Mouse (Mus musculus) kidney, adult 9 months (tissue): ENCODE results near the gene Frmd4b.
A peak's percentile ranks its signal among the peaks of the same experiment; 100 is the strongest.
"Not testable (repeated sequence)": the region's sequence is repeated elsewhere in the genome, so short reads cannot be mapped to it uniquely, and the experiment has no call there.

Experiments
- DNase-seq: peaks from one replicate; pipeline ENCODE4 v3.0.0; 2022

The Frmd4b gene

DNA sequence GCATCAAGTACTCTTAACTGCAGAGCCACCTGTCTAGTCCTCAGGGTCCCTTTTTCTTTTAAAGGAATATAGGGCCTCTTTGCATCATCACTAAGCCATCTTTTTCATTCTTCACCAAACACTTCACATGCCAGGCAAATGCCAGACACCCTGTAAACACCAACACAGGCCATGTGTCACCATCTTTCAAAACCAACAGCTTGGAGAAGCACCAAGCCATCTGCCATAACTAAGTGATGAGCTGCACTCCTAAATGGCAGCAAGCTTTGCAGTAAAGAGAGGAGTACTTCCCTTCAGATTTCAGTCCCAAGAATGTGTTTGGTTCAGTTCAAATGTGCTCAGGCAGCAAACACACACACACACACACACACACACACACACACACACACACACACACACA lies 154.9 kb downstream of the Frmd4b start:
- no peak for DNase-seq

DNA sequence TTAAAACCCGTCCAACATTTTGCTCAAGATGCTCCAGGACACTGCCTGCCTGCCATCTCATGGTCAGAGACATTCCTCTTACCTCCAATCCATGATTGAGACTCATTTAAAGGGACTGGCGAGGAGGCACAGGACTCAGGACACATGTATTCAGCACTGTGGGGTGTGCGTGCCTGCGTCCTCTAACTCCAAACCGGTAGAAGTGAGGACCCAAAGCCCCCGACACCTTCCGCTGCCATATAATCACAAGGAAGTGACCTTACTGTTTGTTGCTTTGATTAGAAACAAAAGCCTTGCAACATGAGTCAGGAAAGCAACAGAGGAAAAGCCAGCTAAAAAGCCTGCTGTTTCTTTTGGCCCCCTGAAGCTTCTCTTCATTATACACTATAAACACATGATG lies 158.2 kb downstream of the Frmd4b start:
- DNase-seq, result no peak

DNA sequence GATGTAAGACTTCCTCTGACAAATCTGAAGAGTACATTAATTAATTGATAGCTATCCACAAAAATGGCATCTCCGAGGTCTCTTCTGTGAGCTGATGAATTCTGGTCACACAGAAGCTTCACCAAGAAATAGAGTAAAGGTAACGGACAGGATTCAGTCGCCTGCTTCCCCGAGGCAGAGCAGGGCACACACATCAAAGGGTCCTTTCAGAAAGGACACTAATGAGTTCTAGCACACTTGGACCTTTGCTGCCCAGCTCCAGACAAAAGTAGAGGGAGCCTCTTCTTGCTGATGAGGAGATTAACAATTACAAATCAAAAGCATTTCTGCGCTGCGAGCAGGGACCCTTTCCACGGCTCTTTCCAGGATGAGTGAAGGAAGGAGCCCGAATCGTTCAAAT lies 159.0 kb downstream of the Frmd4b start:
- no peak for DNase-seq

DNA sequence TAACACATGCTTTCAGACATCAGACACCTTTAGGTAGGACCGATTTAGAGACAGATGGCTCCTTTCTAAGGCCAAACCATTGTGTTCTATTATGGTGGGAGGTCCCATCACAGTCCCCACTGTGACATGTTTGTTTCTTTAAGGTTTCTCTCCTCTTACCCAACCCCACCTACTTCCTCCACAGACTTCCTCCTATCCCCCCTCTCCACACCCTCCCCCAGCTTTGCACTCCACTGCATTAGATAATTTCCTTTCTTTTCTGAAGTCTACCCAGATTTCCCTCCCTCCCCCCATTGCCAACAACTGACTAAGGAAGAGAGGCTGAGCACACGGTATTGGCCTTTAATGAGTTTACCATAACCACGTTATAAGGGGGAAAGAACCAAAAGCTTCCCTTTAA lies 159.4 kb downstream of the Frmd4b start:
- peak; percentile 51 for DNase-seq

DNA sequence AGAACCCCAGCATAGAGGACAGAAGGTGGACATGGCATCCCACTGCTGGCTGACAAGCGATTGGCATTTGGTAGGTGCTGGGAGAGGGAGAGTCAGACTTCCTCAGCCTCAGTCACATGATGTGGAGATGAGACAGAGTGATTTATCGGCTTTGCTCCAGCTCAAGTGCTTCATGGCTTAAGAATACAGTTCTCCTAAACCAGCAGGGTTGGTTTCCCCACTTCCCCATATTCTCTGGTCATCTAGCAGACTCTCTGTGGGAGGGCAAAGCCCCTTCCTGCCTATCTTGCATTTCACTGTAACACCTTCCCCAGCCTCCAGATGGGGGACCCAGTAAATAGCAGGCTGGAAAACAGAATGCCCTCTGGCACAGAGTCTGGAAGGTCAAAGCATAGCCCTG lies 160.1 kb downstream of the Frmd4b start:
- DNase-seq, result peak; percentile 58

DNA sequence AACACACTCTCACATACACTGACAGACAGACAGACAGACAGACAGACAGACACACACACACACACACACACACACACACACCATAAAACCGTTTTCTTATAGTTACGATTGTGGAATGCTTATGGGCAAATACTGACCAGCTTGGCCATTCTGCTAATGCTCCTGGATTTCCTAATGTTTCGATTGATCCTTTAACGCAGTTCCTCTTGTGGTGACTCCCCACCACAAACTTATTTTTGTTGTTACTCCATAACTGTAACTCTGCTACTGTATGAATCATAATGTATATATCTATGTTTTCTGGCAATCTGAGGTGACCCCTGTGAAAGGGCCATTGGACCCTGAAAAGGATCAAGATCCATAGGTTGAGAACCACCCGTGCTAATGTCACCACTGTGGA lies 165.1 kb downstream of the Frmd4b start:
- no peak for DNase-seq

DNA sequence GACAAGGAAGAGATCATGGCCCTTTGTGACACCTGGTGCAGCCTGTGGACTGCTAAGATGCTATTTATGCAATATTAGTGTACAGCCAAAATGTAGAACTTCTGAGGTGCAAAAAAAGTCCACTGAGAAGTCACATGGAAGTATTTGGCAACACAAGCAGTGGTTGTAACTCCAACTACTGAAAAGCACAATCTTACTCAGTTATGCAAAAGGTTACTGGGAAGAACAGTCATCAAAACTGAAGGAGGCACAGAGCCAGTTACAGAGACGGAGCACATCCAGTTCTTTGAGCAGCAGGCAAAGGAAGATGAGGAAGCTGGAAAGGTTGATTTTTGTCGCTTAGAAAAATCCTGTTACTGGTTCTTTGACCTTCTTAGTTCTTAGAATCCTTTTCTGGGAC lies 167.5 kb downstream of the Frmd4b start:
- peak; percentile 74 for DNase-seq

DNA sequence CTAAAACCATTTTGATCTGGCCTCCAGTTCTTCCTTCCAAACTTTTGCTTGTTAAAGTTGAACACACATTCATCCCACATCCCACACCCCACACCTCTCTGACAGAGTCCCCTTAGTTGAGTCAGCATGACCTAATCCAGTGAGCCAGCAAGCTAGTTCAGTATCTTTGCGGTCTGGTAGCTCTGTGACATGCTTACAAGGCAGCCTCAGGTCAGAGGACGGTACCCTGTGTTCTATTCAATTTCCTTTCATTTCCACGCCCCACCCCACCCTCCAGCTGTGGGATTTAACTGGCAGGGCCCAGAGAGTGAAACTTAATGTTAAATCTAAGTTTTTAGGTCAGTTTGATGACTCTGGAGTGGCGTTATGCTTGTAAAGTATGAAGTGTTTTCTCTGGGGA lies 170.3 kb downstream of the Frmd4b start:
- DNase-seq, result peak; percentile 97

DNA sequence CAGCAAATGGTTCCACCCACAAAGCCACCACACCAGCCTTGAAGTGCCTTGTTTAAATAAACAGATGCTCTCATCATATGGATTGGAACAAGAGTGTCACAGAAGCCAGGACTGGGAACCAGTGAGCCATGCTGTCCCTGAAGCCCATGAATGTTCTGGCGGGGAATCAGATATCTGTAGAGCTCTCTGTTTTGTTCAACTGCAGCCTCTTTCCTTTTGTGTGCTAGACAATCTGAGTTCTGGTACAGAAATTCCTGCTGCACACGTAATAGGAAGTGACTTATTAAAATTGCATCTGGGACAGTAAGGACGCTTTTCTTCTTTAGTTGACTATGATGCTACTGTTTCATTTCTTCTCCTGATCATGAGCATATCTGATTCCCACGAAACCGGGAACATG lies 173.2 kb downstream of the Frmd4b start:
- DNase-seq, result no peak

DNA sequence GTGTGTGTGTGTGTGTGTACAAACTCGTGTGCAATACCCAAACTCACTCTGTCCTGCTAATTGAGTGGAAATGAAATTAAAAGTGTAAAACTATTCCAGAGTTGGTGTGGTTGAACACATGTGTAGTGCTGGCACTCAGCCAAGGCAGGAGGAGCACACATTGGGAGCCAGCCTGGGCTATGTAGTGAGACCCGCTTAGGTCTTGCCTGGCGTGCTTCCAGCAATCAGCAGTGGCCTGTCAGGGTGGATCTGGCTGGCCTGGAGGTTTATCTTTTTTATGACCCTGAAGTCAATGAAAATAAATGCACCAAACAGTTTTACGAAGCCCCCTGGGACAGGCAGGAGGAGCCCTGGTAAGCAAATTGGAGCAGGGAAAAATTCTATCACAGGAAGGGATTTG lies 173.8 kb downstream of the Frmd4b start:
- DNase-seq, result no peak

DNA sequence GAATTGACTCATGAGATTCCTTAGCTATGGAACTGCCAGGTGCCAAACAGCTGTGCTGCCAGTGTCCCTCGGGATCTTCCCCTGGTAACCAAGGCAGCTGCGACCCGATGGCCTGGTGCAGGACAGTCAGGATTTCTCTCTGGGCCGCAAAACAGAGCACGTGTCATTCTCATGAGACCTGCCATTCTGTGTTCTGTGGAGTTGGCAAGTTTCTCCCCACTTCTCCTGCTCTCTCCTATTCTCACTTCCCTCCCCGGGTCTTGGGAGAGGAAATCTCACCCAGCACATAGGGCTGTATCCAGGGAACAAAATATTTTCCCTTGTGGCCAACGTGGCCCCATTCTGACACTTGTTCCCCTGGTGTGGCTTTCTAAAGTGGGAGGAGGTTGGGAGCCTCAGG lies 176.0 kb downstream of the Frmd4b start:
- DNase-seq, result no peak

DNA sequence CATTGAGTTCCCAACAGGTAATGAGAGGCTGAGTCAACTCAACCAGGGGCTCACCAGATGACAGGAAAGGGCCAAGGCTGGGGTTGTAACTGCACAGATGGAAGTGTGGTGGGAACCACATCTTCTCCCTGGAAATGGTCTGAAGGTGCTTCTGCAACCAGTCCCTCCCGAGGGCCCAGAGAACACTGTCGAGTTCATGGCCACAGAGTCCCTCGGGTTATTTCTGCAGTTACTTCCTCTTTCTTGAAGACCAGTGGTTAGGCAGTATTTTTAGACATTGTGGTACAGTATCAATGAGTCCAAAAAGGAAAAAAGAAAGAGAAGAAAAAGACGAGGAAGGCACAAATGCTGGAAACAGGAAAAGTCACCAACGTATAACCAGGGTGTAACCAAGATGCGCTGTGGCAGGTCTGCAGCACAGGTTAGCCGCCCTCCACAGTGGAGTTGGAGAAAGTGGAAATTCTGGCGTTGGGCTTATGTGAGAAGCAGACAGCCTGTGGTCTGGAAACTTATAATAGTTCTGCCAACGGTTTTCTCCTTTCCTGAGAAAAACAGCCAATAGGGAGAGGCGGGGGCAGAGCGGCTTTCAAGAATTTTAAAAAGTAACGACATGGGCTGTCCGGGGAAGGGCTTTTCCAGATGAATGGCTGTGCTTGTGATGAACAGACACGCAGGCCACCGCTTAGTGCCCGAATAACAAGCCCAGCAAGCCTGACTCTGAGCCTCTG lies 178.3 kb downstream of the Frmd4b start:
- peak; percentile 44 for DNase-seq

DNA sequence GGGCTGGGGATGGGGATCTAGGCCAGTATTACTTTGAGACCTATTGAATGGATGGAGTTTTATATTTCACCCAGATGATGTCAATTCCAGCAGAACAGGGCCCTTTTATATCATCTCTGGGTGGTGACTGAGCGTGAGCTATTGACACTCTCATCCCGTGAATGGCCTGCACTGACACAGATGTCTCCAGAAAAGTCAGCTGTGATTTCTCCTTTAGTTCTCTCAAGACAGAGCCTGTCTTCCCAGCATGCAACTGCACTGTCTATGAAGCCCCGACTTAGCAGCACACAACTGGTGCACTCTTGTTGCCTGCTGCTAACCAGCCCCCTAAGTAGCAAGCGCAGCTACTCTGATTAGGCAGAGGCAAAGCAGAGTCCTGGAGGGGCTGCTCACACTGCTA lies 182.6 kb downstream of the Frmd4b start:
- DNase-seq, result no peak

DNA sequence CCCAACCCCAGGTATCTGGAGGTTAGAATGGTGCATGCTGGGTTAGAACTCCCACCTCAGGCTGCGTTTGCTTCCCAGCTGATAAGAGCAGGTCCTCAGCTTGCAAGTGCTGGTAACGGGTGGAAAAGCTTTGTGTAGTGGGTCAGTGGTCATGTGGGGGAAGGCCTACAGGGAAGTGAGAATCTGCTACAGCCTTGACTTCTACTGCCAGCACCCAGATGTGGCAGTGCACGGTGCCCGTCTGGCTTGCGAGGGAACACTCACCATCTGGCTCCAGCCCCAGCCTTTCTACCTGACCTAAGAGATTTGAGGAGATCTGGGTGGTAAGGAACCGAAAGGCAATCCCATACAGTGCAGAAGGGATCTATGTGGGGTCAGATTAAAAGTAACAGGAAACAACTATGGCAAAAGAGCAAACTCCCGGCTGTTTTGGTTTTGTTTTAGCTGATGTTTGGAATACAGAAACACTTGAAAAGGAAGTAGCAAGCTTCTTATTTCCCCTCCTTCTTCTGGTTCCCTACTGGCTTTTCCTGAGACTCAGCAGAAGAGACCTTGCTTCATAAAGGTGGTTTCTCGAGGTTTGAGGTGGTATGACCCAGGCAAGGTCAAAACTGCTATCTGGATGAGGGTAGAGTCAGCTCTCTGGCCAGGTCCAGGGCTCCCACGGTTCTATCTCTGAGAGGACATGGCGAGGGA lies 185.9 kb downstream of the Frmd4b start:
- DNase-seq, result peak; percentile 27

DNA sequence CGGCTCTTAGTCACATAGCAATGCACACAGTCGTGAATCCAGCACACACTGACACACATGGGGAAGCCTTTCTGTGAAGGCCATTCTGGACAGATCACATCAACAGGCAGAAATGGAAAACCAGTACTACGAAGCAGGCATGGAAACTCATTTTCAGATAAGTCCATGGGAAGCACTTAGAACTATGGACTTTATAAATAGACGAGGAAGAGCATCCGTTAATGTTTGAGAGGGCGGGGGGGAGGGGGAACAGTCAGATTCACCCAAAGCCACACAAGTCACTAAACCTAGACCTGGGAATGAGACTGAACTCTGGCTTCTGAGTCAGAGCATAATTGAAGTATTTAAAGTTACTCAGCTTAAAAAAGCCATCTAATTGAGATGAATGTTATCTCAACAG lies 186.8 kb downstream of the Frmd4b start:
- peak; percentile 24 for DNase-seq

DNA sequence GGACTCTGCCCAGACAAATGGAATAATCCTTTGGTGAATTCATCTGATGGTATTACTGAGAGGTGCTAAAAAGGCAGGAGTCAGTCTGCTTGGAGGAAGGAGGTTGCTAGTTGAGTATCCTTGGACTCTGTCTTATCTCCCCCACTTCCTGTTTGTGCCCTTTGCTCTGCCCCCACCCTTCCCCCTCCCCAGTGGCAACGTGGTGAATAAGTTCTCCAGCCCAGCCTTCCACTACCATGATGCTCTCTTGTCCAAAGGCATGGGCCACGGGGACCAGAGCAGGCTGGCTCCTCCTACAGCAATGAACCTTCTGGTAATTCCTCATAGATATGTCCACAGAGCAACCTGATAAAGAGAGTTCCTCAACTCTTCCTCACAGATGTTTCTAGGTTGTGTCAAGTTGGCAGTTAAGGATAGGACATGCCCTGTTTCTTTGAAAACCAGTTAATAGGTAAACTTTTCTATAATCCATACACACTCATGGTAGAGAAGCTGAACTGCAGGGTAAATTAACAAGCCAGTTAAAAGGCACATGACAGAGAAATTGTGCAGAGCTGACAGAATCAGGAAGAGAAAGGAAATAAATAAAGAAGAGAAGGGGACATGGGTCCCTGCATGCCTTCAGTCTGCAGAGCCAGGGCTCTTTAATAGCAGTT lies 187.5 kb downstream of the Frmd4b start:
- DNase-seq, result peak; percentile 52

DNA sequence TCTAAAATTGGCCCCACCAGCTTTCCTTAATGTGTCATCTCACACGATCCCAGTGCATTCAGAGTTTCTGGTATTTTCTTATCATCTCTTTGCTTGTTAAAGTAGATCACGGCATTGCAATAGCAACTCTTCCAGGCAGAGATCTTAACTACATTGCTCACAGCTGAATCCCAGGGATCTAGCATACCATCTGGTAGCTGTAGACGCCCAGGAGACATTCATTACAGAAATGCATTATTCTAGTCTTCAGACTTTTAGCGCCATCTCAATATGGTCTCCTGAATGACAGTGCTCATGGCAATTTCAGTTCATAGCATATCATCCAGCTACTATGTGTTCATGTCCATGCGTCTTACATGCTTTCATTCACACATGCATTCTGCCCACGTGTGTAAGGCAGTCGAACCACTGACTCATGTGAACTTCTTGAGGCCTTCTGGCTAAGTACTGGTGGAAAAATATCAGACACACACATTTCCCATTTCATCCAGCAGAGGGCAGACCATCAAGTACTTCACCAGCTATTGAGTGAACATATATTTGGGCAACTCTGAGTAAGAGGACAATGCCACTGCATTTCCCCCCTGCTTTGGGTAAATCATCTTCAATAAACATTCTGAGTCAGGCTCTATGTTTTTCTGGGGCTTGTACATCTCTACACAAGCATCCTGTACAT lies 197.4 kb downstream of the Frmd4b start:
- DNase-seq, result peak; percentile 88

DNA sequence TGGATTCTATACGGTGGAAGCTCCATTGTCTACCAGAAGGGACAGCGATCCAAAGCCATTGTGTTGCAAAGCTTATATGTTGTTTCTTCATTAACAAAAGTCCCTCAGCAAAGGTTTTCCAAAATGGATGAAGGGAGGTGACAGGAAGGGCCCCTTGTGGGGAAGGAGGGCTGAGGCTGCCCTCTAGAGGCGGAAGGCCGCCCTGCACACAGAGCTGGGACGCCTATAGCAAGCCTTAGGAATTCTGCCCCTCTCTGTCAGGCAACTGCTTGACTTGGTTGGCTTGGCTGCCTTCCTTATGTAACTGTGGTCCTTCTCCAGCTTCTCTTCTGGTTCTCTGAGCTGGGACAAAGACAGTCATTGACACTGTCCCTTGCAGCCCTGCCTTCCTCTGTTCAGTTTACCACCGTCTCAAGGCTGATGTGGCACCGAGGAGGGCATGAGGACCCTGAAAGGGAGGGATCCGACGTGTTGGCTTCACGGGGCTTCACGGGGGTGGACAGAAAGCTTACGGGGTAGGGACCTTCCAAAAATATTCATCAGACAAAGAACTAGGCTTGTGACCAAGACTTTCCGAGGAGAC lies 200.3 kb downstream of the Frmd4b start:
- peak; percentile 76 for DNase-seq

DNA sequence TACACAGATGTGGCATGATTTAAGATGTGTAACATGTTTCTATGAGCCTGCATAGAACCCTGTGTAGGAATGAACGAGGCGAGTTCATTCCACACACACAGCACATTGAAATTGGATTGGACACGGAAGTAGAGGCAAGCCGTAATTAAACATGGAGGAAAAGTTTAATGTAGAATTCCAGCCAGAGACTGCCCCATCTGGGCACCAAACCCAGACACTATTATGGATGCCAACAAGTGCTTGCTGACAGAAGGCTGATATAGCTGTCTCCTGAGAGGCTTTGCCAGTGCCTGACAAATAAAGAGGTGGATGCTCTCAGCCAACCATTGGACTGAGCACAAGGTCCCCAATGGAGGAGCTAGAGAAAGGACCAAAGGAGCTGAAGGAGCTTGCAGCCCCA lies 201.8 kb downstream of the Frmd4b start:
- DNase-seq, result not testable (repeated sequence)

DNA sequence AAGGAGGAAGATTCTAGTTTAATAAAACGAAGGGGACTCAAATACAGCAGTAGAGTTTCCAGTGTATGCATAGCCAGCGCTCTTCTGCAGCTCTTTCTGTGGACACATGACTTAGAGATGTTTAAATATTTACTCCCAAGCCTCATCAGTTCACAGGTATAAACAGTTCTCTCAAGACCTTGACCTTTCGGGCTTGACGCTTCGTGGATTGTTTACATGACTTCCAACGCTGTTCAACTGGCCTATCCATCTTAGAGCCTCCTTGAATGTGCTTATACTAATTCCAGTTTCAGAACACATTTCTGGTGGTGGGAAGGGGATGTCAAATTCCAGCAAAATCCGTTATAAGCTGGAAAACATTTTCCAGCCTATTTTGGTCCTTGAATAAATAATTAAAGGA lies 203.9 kb downstream of the Frmd4b start:
- DNase-seq, result peak; percentile 53

DNA sequence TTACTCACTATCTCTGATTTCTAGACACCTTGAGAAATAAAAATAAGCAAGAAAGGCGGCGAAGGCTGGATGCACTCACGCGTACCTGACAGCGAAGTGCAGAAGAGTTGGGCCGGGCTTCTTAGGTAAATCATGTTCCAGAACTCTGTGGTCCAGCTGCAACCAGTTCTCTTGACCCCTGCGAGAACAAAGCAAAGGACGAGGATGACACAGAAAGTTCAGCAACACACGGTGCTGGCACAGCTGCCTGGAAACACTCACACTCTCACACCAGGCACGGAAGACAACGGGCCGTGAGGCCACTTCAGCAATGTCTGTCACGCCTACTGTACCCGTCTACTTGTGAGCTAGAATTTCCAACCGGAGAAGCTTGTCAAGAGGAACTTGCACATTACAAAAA lies 204.9 kb downstream of the Frmd4b start:
- DNase-seq, result peak; percentile 42

DNA sequence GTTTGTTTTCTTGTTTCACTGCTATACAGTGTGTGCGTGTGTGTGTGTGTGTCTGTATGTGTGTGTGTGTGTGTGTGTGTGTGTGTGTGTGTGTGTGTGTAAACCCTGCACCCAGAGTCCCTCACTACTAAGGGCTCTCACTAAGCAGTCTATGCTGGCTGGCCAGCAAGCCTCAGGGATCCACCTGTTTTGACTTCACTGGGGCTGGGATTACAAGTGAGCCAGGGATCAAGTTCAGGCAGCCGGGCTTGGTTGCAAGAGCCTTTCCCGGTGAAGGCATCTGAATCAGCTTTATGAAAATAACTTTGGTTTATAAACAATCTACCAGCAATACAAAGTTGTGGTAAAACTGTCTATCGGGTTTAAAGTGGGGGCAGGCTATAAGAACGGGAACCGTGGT lies 206.0 kb downstream of the Frmd4b start:
- DNase-seq, result no peak
